Mouse (Mus musculus): ENCODE results near the gene Htr2b. TPM values are rescaled to one million over a fixed set of nuclear protein-coding genes. Genes with fewer than 3 reads are reported as not detected.

Htr2b gene
- polyA plus RNA-seq (2017; shearing (Covaris generic)) = not detected

DNA sequence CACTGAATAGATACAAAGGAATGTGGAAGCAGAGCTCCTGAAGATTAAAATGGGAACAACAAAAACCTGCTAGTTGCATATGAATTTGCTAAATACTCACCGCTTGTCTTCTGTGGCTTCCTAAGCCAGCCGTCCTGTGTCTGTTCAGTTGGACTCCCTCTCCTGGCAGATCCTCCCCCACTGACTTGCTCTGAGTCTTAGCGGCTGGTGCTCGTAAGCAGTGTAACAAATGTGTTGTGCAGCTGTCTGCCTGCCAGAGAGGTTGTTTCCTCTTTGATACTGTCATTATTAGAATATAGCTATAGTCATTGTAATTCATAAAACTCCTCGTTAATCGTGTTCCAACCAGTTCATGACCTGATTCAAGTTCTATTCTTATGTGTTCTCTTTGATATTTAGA, at the start of gene Htr2b:
Gene Htr2b, minus strand, starts transcription at position 192 of the 400 bp plus-strand sequence.

DNA sequence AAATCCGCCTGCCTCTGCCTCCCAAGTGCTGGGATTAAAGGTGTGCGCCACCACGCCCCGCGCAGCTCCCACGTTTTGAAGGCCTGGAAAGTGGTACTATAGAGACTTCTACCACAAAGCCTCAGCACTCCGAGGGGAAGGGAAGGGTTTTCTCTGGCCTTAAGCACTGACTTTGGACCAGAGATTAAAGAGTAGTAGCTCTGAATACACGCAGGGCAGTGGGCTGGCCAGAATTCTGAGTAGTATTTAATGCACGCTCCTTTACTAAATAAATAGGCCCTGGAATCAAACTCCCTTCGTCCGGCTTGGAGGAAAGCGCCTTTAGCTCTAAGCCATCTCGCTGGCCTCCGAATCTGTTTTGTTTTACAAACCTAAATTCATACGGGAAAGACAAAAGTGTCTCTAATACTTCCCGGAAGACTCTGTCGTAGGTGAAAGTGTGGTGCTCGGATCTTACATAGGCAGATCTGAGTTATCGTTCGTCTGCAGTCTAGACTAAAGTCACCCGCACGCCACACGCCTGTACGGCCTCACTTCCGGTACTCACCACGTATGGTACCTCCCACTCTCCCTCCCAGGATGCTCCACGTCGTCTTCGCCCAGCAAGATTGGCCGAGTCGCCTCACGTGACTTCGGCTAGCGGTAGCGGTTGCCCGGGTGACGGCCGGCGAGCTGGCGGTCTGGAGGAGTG, 42.5 kb upstream of the Htr2b start, which contains the start of gene Armc9:
Gene Armc9, plus strand, starts transcription at position 648 of the 691 bp plus-strand sequence.

DNA sequence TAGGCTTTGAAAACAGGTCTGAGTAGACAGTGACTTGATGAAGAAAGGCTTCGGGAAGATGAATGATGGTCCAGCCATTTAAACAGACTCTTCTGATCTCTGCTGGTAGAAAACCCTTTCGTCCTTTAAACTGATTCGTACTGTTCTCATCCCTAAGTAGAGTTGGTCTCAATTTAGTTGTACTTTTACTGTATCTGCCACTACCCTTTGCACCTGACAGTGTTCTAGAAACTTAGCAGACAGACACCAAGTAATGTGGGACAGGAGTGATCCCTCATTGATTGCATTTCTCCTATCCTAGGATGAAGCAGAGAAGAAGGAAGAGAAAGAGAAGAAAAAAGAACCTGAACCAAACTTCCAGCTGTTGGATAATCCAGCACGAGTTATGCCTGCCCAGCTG, 21.6 kb upstream of the Htr2b start, which contains the start of gene Gm21972:
Gene Gm21972, plus strand, starts transcription at position 301 of the 400 bp plus-strand sequence.

DNA sequence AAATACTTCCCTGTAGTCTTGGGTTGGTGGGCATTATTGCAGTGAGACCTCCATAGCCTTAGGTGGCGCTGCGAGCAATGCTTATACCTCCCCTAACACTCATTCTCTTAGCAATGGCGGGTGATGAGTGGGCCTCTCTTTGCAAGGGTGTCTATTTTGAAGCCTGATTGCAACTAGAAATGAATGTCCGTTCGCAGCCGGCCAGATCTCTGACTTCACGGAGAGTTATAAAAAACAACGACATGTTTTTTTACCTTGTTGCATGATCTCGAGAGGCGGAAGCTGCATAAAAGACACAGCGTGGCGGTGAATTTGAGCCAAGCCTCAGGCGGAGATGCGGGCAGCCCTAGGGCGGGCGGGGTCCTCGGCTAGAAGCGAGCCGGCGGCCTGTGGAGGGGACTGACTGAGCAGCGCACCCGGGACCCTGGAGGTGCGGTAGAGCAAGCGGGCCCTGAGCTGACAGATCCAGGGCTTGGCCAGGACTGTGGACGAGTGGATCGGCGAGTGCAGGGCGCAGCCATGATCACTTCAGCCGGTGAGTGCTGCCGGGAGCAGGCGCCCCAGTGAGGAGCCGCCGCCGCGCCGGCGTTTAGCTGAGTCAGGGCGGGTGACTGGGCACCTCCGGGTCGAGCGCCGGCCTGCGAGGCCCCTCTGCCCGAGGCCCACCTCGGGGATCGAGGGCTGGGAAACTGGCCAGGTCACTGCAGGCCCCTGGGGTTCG, 47.3 kb downstream of the Htr2b start, which contains the start of gene Psmd1:
Gene Psmd1, plus strand, starts transcription at position 117 of the 721 bp plus-strand sequence.

Other genes starting within 250 kb of the Htr2b start
- 226 TPM for gene Itm2c, start 217.7 kb downstream of the Htr2b start, polyA plus RNA-seq (2017; shearing (Covaris generic))
- gene 4933407L21Rik, start 183.5 kb downstream of the Htr2b start, polyA plus RNA-seq (2017; shearing (Covaris generic)) = 0.61 TPM
- gene Gpr55, start 151.0 kb downstream of the Htr2b start, polyA plus RNA-seq (2017; shearing (Covaris generic)) = 8.4 TPM
- not detected for gene Spata3, start 95.2 kb downstream of the Htr2b start, polyA plus RNA-seq (2017; shearing (Covaris generic))
- 0.11 TPM for gene 2810459M11Rik, start 66.1 kb downstream of the Htr2b start, polyA plus RNA-seq (2017; shearing (Covaris generic))
- gene Psmd1, start 47.6 kb downstream of the Htr2b start, polyA plus RNA-seq (2017; shearing (Covaris generic)) = 65.4 TPM
- gene Gm21972, start 21.7 kb upstream of the Htr2b start, polyA plus RNA-seq (2017; shearing (Covaris generic)) = not detected
- gene Armc9, start 42.8 kb upstream of the Htr2b start, polyA plus RNA-seq (2017; shearing (Covaris generic)) = 7.9 TPM
- gene B3gnt7, start 190.9 kb upstream of the Htr2b start, polyA plus RNA-seq (2017; shearing (Covaris generic)) = not detected
- gene Ncl, start 247.4 kb upstream of the Htr2b start, polyA plus RNA-seq (2017; shearing (Covaris generic)) = 574 TPM

Measured in effector memory CD4-positive, alpha-beta T cell, adult 5 months (primary cell).